Mouse (Mus musculus): Measurements from ENCODE around the gene Itgb5. TPM values are rescaled to one million over a fixed set of nuclear protein-coding genes. Genes with fewer than 3 reads are reported as not detected.

Itgb5 gene
- polyA plus RNA-seq, 1 experiment from 2014 or later: 4.9 TPM

GRCm38 (mm10) chr16:33928788-33929462 lies 99.5 kb downstream of the Itgb5 start:
- no peak overlapping the region for H3K4me3 ChIP-seq (ENCODE audit: low read length)
- ATAC-seq: no peak
- H3K36me3 ChIP-seq (ENCODE audit: control insufficient read depth, insufficient read depth, low read length): no peaks in the 10 kb centered on the region
- no peak overlapping the region for H3K4me2 ChIP-seq (ENCODE audit: low read length)
- H3K4me1 ChIP-seq (ENCODE audit: control insufficient read depth, insufficient read depth, low read depth, low read length): peaks cover 3% of the 10 kb centered on the region; the same call in 1 of the 2 replicates
- H3K27me3 ChIP-seq (replicated peaks; ENCODE audit: control insufficient read depth, insufficient read depth, low read length): no peaks in the 10 kb centered on the region
- no peaks in the 10 kb centered on the region for H3K9me3 ChIP-seq (ENCODE audit: control insufficient read depth, low read length)
- no peak overlapping the region for H3K9ac ChIP-seq (ENCODE audit: low read depth, low read length)
- 55% methylated on average over 9 of the region's 9 CpGs for WGBS
- H3K27ac ChIP-seq (ENCODE audit: low read depth, low read length): no peak overlapping the region

GRCm38 (mm10) chr16:33930785-33931184 lies 101.3 kb downstream of the Itgb5 start:
- Histone ChIP-seq H3K4me3 (ENCODE audit: low read length) (no peak overlapping the region), H3K27ac (ENCODE audit: low read depth, low read length) (no peak overlapping the region), H3K9ac (ENCODE audit: low read depth, low read length) (no peak overlapping the region), H3K4me1 (ENCODE audit: control insufficient read depth, insufficient read depth, low read depth, low read length) (peaks cover 10% of the 10 kb centered on the region; the same call in 1 of the 2 replicates), H3K9me3 (ENCODE audit: control insufficient read depth, low read length) (no peaks in the 10 kb centered on the region), H3K36me3 (ENCODE audit: control insufficient read depth, insufficient read depth, low read length) (no peaks in the 10 kb centered on the region), H3K27me3 (replicated peaks; ENCODE audit: control insufficient read depth, insufficient read depth, low read length) (no peaks in the 10 kb centered on the region), H3K4me2 (ENCODE audit: low read length) (no peak overlapping the region)
- WGBS: 89% methylated on average over 6 of the region's 6 CpGs
- no peak for ATAC-seq

GRCm38 (mm10) chr16:33931682-33932081 lies 102.2 kb downstream of the Itgb5 start:
- no peaks in the 10 kb centered on the region for H3K27me3 ChIP-seq (replicated peaks; ENCODE audit: control insufficient read depth, insufficient read depth, low read length)
- WGBS: 50% methylated on average over 2 of the region's 2 CpGs

GRCm38 (mm10) chr16:33932126-33932525 lies 102.7 kb downstream of the Itgb5 start:
- WGBS: 59% methylated on average over 5 of the region's 5 CpGs
- H3K36me3 ChIP-seq (ENCODE audit: control insufficient read depth, insufficient read depth, low read length): no peaks in the 10 kb centered on the region

More at GRCm38 (mm10) chr16:33931682-33932081, 102.2 kb downstream of the Itgb5 start:
- H3K27ac ChIP-seq (ENCODE audit: low read depth, low read length): no peak overlapping the region
- no peak overlapping the region for H3K9ac ChIP-seq (ENCODE audit: low read depth, low read length)
- no peak for ATAC-seq
- no peaks in the 10 kb centered on the region for H3K9me3 ChIP-seq (ENCODE audit: control insufficient read depth, low read length)
- no peak overlapping the region for H3K4me2 ChIP-seq (ENCODE audit: low read length)
- no peaks in the 10 kb centered on the region for H3K36me3 ChIP-seq (ENCODE audit: control insufficient read depth, insufficient read depth, low read length)
- no peak overlapping the region for H3K4me3 ChIP-seq (ENCODE audit: low read length)
- H3K4me1 ChIP-seq (ENCODE audit: control insufficient read depth, insufficient read depth, low read depth, low read length): peaks cover 10% of the 10 kb centered on the region; the same call in 1 of the 2 replicates

GRCm38 (mm10) chr16:33933411-33933810 lies 103.9 kb downstream of the Itgb5 start:
- H3K27ac ChIP-seq (ENCODE audit: low read depth, low read length): no peak overlapping the region
- no peaks in the 10 kb centered on the region for H3K9me3 ChIP-seq (ENCODE audit: control insufficient read depth, low read length)
- peaks cover 15% of the 10 kb centered on the region for H3K4me1 ChIP-seq (ENCODE audit: control insufficient read depth, insufficient read depth, low read depth, low read length)
- no peak overlapping the region for H3K9ac ChIP-seq (ENCODE audit: low read depth, low read length)
- H3K4me3 ChIP-seq (ENCODE audit: low read length): no peak overlapping the region
- ATAC-seq: no peak
- no peaks in the 10 kb centered on the region for H3K36me3 ChIP-seq (ENCODE audit: control insufficient read depth, insufficient read depth, low read length)
- WGBS: 92% methylated on average over 11 of the region's 11 CpGs
- H3K27me3 ChIP-seq (replicated peaks; ENCODE audit: control insufficient read depth, insufficient read depth, low read length): no peaks in the 10 kb centered on the region
- H3K4me2 ChIP-seq (ENCODE audit: low read length): no peak overlapping the region

More at GRCm38 (mm10) chr16:33932126-33932525, 102.7 kb downstream of the Itgb5 start:
- H3K4me1 ChIP-seq (ENCODE audit: control insufficient read depth, insufficient read depth, low read depth, low read length): peaks cover 10% of the 10 kb centered on the region; the same call in 1 of the 2 replicates
- H3K27ac ChIP-seq (ENCODE audit: low read depth, low read length): no peak overlapping the region
- no peaks in the 10 kb centered on the region for H3K27me3 ChIP-seq (replicated peaks; ENCODE audit: control insufficient read depth, insufficient read depth, low read length)
- H3K9me3 ChIP-seq (ENCODE audit: control insufficient read depth, low read length): no peaks in the 10 kb centered on the region
- no peak overlapping the region for H3K4me2 ChIP-seq (ENCODE audit: low read length)
- H3K9ac ChIP-seq (ENCODE audit: low read depth, low read length): no peak overlapping the region
- H3K4me3 ChIP-seq (ENCODE audit: low read length): no peak overlapping the region
- ATAC-seq: no peak

GRCm38 (mm10) chr16:33934701-33935406 lies 105.4 kb downstream of the Itgb5 start:
- peaks cover 24% of the 10 kb centered on the region for H3K4me1 ChIP-seq (ENCODE audit: control insufficient read depth, insufficient read depth, low read depth, low read length)
- no peak overlapping the region for H3K4me2 ChIP-seq (ENCODE audit: low read length)
- peak overlapping the region; percentile 59; the same call in 1 of the 2 replicates for H3K27ac ChIP-seq (ENCODE audit: low read depth, low read length)
- no peak overlapping the region for H3K9ac ChIP-seq (ENCODE audit: low read depth, low read length)
- no peaks in the 10 kb centered on the region for H3K27me3 ChIP-seq (replicated peaks; ENCODE audit: control insufficient read depth, insufficient read depth, low read length)
- ATAC-seq: peak; percentile 60; the same call in 1 of the 2 replicates
- H3K36me3 ChIP-seq (ENCODE audit: control insufficient read depth, insufficient read depth, low read length): no peaks in the 10 kb centered on the region
- H3K9me3 ChIP-seq (ENCODE audit: control insufficient read depth, low read length): no peaks in the 10 kb centered on the region
- 47% methylated on average over 5 of the region's 5 CpGs for WGBS
- H3K4me3 ChIP-seq (ENCODE audit: low read length): no peak overlapping the region

GRCm38 (mm10) chr16:33935407-33935785 lies 105.9 kb downstream of the Itgb5 start:
- H3K9me3 ChIP-seq (ENCODE audit: control insufficient read depth, low read length): no peaks in the 10 kb centered on the region
- H3K4me3 ChIP-seq (ENCODE audit: low read length): no peak overlapping the region
- H3K27ac ChIP-seq (ENCODE audit: low read depth, low read length): no peak overlapping the region
- no peak overlapping the region for H3K4me2 ChIP-seq (ENCODE audit: low read length)
- H3K4me1 ChIP-seq (ENCODE audit: control insufficient read depth, insufficient read depth, low read depth, low read length): peaks cover 27% of the 10 kb centered on the region
- ATAC-seq: no peak
- 96% methylated on average over 6 of the region's 6 CpGs for WGBS
- H3K27me3 ChIP-seq (replicated peaks; ENCODE audit: control insufficient read depth, insufficient read depth, low read length): no peaks in the 10 kb centered on the region
- no peak overlapping the region for H3K9ac ChIP-seq (ENCODE audit: low read depth, low read length)
- H3K36me3 ChIP-seq (ENCODE audit: control insufficient read depth, insufficient read depth, low read length): no peaks in the 10 kb centered on the region

- H3K9me3 ChIP-seq (ENCODE audit: control insufficient read depth, low read length): no peaks in the 10 kb centered on the region
- no peak overlapping the region for H3K9ac ChIP-seq (ENCODE audit: low read depth, low read length)
- H3K4me1 ChIP-seq (ENCODE audit: control insufficient read depth, insufficient read depth, low read depth, low read length): peaks cover 41% of the 10 kb centered on the region
- no peaks in the 10 kb centered on the region for H3K27me3 ChIP-seq (replicated peaks; ENCODE audit: control insufficient read depth, insufficient read depth, low read length)
- no peak overlapping the region for H3K27ac ChIP-seq (ENCODE audit: low read depth, low read length)
- no peaks in the 10 kb centered on the region for H3K36me3 ChIP-seq (ENCODE audit: control insufficient read depth, insufficient read depth, low read length)
- 86% methylated on average over 4 of the region's 4 CpGs for WGBS
- H3K4me3 ChIP-seq (ENCODE audit: low read length): no peak overlapping the region
- no peak overlapping the region for H3K4me2 ChIP-seq (ENCODE audit: low read length)
- ATAC-seq: no peak
Measured at GRCm38 (mm10) chr16:33936885-33937284, 107.4 kb downstream of the Itgb5 start.

- 79% methylated on average over 8 of the region's 8 CpGs for WGBS
- H3K27me3 ChIP-seq (replicated peaks; ENCODE audit: control insufficient read depth, insufficient read depth, low read length): no peaks in the 10 kb centered on the region
- no peaks in the 10 kb centered on the region for H3K9me3 ChIP-seq (ENCODE audit: control insufficient read depth, low read length)
- no peak for ATAC-seq
- H3K4me2 ChIP-seq (ENCODE audit: low read length): no peak overlapping the region
- H3K27ac ChIP-seq (ENCODE audit: low read depth, low read length): no peak overlapping the region
- no peaks in the 10 kb centered on the region for H3K36me3 ChIP-seq (ENCODE audit: control insufficient read depth, insufficient read depth, low read length)
- H3K9ac ChIP-seq (ENCODE audit: low read depth, low read length): no peak overlapping the region
- H3K4me3 ChIP-seq (ENCODE audit: low read length): no peak overlapping the region
- peaks cover 41% of the 10 kb centered on the region for H3K4me1 ChIP-seq (ENCODE audit: control insufficient read depth, insufficient read depth, low read depth, low read length)
Measured at GRCm38 (mm10) chr16:33937567-33937966, 108.1 kb downstream of the Itgb5 start.
